Mouse (Mus musculus) kidney, adult 2 months (tissue): ENCODE measurements around the gene 4931428L18Rik.

Source experiments
- CTCF ChIP-seq: fragments of 200-500 bp; conservative IDR thresholded peaks from 2 replicates; pipeline ENCODE4 v1.5.1; 2011; ENCODE audit warnings: low read depth, mild to moderate bottlenecking, control low read depth, low read length, moderate library complexity, mixed read lengths; ENCODE audit not compliant: insufficient read depth, insufficient read length
- POLR2A ChIP-seq: fragments of 200-500 bp; IDR thresholded peaks from one replicate; pipeline ENCODE4 v1.6.1; 2011; ENCODE audit warnings: low read depth, low read length, control low read depth

GRCm38 (mm10) chr1:31095706-31096465, 126.6 kb downstream of the 4931428L18Rik start:
- TF ChIP-seq CTCF: no peak
- TF ChIP-seq POLR2A: no peak
